Mouse (Mus musculus) E14TG2a.4 (cell line): ENCODE data around the gene Eef1a2.

ENCODE experiments used
- CTCF ChIP-seq: conservative IDR thresholded peaks from 2 replicates; pipeline ENCODE4 v1.5.1; 2014; ENCODE audit warnings: low read length
- NANOG ChIP-seq: IDR thresholded peaks from 2 replicates; pipeline ENCODE4 v1.6.1; 2014; ENCODE audit warnings: borderline replicate concordance, low read length, mixed read lengths
- POU5F1 ChIP-seq: IDR thresholded peaks from 2 replicates; pipeline ENCODE4 v1.6.1; 2014; ENCODE audit warnings: low read length, borderline replicate concordance

DNA sequence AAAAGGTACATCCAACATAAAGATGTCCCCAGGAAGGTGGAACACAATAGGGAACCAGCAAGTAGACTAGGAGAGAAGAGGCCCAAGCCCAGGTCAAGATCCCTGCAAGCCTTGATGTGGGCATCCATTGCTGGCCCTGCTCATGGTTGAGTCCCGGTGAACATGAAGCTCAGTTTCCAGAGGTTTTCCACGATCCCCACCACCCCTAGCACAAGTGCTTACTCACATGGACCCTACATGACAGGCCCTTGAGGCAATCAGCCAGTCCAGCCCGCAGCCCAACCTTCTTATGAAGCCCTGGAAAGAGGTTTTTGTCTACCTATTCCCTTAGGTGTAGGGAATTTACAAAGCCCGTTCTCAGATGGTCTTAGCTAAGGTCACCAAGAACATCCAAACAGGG, 366 bp upstream of the Eef1a2 start:
- TF ChIP-seq CTCF (no peak), NANOG (no peak), POU5F1 (no peak)
